Mouse (Mus musculus) megakaryocyte, embryonic 14.5 days (primary cell): ENCODE measurements around the gene Ovol3.
"Not testable (repeated sequence)": the region's sequence is repeated elsewhere in the genome, so short reads cannot be mapped to it uniquely, and the experiment has no call there.

Experiments
- FLI1 ChIP-seq: IDR thresholded peaks from 2 replicates; pipeline ENCODE4 v1.6.1; 2012; ENCODE audit warnings: low read length, inconsistent platforms, mixed read lengths
- GATA1 ChIP-seq: IDR thresholded peaks from 3 replicates; pipeline ENCODE4 v1.6.1; 2012; ENCODE audit warnings: mixed read lengths, low read length, inconsistent platforms, borderline replicate concordance

DNA sequence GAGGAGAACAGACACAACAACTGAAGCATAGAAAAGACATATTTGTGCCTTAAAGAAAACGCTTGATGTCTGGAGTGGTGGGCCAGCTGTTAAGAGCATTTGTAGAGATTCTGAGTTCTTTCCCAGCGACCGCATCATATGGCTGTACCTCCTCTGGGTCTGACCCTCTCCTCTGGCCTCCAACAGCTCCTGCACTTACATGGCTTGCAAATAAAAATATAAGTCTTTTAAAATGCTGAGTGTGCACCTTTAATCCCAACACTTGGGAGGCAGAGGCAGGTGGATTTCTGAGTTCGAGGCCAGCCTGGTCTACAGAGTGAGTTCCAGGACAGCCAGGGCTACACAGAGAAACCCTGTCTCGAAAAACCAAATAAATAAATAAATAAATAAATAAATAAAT, 34.9 kb downstream of the Ovol3 start:
- TF ChIP-seq FLI1, GATA1: not testable (repeated sequence)
